Mouse (Mus musculus): ENCODE measurements around the gene 9430097D07Rik.

9430097D07Rik gene

DNA sequence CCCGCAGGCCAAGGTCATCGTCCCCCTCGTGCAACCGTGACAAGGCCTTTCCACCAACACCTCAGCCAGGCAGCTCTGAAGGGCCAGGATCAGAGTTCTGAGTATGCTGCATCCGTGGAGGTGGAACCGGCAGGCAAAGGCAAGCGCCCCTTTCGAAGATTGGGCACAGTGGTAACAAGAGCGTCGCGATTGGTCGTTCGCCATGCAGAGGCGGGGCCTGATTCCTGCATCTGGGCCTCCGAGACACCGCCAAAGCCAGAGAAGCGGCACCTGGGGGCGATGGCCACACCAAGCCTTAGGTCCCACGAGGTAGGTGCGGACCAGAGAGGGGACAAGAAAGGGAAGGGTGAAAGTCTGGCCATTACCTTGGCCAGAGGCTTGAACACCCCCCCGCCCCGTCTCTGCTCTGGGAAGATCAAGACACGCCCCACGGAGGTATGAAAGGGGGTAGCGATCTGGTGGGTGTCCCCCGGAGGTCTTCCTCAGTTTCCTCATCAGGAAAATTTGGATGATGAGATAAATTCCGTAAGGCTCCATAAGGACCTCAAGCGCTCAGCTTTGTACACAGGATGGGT, at the start of gene 9430097D07Rik:
TSS of gene 9430097D07Rik (minus strand) at position 99 of the 575 bp plus-strand sequence.
- DNase-seq (ENCODE audit: low read depth in 2 of 2, low spot score in 2 of 2): peak in 1 of 2 experiments; percentile 32

DNA sequence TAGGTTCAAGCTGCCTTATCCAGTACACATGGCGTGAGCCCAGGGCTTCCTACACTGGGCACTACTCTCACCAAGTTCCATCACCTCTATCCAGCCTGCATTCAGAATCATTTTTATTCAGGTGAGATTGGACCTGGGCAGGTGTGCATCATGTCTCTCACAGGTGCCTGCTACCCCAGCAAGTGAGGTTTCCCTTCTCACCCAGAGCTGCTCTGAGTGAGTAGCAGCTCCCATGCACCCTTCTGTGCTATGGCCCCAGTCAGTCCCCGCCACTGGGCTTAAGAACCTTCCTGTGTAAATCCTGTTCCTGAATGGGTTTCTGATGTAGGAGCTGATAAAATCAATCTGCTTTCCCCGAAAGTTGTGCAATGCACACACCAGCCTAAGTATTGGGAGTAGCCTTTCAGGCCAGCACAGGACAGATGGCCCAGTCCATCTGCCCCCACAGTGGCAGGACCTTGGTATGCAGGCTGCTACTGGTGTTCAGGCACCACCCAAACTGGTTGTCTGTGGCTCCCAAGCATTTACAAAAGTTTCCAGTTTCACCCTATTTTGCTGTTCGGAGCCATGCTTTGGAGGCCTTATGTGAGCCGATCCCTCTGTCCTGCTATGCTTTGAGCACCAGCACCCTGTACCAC, 48.7 kb upstream of the 9430097D07Rik start:
- no peak for DNase-seq (ENCODE audit: low read depth in 2 of 2, low spot score in 2 of 2)

DNA sequence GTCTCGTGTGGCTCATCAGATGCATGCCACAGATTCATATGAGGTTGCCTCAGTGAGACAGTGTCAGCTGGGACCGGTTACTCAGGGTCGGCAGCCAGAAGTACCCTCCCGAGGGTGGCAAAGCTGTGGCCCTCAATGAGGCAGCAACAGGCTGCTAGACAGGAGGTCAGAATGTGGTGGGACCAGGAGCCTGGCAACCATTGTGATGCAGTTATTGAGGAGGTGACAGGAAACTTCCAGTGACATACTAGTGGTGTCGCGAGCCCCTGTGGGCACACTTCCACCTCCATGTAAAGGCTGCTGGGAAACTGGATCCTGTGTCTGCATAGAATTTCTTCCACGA, 46.0 kb upstream of the 9430097D07Rik start, which contains the start of gene Ak1:
TSS of gene Ak1 (plus strand) at position 242 of the 343 bp plus-strand sequence.
- no peak for DNase-seq (ENCODE audit: low read depth in 2 of 2, low spot score in 2 of 2)

- DNase-seq (ENCODE audit: low read depth in 2 of 2, low spot score in 2 of 2): no peak
Measured at GRCm38 (mm10) chr2:32620682-32621516, 45.4 kb upstream of the 9430097D07Rik start.

DNA sequence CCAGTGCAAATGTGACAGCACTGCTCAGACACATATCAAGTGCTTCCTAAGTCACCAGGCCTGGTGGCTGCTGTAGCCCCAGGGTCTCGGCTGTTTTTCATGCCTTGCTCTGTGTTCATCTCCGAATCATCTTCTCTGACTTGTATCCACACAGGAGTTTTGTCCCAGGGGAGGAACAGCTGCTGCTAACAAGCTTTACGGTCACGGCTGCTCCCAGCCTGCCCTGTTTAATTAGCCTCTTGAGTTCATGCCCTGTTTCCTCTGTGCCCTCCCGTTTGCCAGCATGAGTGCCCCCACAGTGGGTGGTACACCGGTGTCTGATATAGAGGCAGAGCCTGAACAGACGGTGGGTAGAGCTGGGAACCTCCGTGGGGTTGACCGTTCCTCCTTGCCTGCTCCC, 42.6 kb upstream of the 9430097D07Rik start:
- no peak for DNase-seq (ENCODE audit: low read depth in 2 of 2, low spot score in 2 of 2)

DNA sequence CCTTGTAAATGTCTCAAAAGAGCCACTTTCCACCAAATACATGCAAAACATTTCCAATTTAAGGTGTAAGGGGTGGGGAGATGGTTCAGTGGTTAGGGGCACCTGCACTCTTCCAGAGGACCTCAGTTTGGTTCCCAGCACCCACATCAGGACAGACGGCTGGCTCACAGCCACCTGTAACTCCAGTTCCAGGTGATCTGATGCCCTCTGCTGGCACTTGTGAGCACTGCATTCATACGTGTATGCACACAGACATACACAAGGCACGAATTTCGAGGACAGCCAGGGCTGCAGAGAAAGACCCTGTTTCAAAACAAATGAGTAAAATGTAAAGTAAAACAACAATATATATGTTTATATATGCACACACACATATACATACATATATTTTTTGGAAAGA, 42.1 kb upstream of the 9430097D07Rik start:
- DNase-seq (ENCODE audit: low read depth in 2 of 2, low spot score in 2 of 2): no peak

GRCm38 (mm10) chr2:32617109-32617508, 41.6 kb upstream of the 9430097D07Rik start:
- no peak for DNase-seq (ENCODE audit: low read depth in 2 of 2, low spot score in 2 of 2)

DNA sequence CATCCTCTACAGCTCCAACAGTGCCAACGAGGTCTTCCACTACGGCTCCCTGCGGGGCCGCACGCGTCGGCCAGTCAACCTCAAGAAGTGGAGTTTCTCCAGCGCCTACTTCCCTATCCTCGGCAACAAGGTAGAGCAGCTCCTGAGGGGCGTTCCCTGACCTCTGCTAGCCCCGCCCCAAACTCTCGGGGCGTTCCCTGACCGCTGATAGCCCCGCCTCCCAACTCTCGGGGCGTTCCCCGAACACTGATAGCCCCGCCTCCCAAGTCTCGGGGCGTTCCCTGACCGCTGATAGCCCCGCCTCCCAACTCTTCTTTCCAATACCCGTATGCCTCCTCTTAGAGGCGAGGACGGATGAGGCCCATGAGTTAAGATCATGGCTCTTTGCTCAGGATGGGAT, 36.8 kb upstream of the 9430097D07Rik start:
- DNase-seq (ENCODE audit: low read depth in 2 of 2, low spot score in 2 of 2): no peak

DNA sequence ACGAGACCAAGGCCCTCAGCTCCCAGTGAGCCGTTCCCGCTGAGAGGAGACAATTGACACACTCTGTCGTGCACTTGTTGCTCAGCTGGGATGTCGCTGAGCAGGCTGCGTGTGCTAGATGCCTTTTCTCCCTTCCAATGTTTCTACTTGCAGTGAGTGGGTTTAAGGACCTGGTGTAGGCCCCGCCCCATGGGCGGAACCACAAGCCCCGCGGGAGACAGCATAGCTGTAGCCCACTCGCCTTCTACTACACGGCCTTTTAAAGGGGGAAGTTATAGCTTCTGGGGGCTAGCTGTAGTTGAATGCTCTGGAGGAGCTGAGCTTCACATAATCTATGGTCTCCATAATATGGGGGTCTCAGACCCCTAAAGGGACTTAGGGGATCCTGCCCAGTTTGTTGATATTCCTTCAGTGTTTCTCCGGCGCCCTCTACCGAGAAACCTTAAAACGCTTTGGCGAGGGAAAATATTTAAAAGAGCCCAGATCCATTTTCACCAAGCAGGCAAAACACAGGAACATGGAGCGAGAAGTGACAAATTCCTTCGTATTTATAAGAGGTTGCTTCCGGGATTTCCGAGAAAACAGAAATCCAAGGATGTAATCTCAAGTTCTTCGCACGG, 35.2 kb upstream of the 9430097D07Rik start:
- peak in 1 of 2 experiments; percentile 4 for DNase-seq (ENCODE audit: low read depth in 2 of 2, low spot score in 2 of 2)

- no peak for DNase-seq (ENCODE audit: low read depth in 2 of 2, low spot score in 2 of 2)
Measured at GRCm38 (mm10) chr2:32608778-32609435, 33.4 kb upstream of the 9430097D07Rik start.

GRCm38 (mm10) chr2:32608141-32608777, 32.8 kb upstream of the 9430097D07Rik start:
- no peak for DNase-seq (ENCODE audit: low read depth in 2 of 2, low spot score in 2 of 2)

GRCm38 (mm10) chr2:32607262-32607947, 31.9 kb upstream of the 9430097D07Rik start:
- DNase-seq (ENCODE audit: low read depth in 2 of 2, low spot score in 2 of 2): peak in 1 of 2 experiments; percentile 12

GRCm38 (mm10) chr2:32606161-32607142, 31.0 kb upstream of the 9430097D07Rik start:
- DNase-seq (ENCODE audit: low read depth in 2 of 2, low spot score in 2 of 2): peak in 1 of 2 experiments; percentile 38

- DNase-seq (ENCODE audit: low read depth in 2 of 2, low spot score in 2 of 2): no peak
Measured at GRCm38 (mm10) chr2:32604631-32605030, 29.1 kb upstream of the 9430097D07Rik start.

DNA sequence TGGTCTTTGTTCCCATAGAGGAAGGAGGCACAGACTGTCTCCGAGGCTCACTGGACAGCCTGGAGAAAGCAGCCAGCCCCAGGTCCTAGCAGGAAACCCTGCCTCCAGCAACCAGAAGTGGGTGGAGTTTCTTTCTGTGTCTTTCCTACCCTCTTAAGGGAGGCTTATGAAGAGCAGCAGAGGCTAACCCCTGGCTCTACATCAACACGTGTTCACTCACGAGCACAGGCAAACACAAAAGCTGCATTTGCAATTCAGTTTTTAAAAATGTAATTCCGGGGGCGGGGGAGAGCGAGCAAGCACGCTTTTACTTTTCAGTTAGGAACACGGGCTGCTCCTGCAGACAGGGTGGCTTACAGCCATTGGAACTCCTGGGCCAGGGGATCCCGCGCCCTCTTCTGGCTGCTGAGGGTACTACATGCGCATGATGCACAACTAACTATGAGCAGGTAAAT, 27.1 kb upstream of the 9430097D07Rik start:
- peak; percentile 85 to 91 for DNase-seq (ENCODE audit: low read depth in 2 of 2, low spot score in 2 of 2)

- peak in 1 of 2 experiments; percentile 9 for DNase-seq (ENCODE audit: low read depth in 2 of 2, low spot score in 2 of 2)
Measured at GRCm38 (mm10) chr2:32601417-32602065, 26.1 kb upstream of the 9430097D07Rik start.

DNA sequence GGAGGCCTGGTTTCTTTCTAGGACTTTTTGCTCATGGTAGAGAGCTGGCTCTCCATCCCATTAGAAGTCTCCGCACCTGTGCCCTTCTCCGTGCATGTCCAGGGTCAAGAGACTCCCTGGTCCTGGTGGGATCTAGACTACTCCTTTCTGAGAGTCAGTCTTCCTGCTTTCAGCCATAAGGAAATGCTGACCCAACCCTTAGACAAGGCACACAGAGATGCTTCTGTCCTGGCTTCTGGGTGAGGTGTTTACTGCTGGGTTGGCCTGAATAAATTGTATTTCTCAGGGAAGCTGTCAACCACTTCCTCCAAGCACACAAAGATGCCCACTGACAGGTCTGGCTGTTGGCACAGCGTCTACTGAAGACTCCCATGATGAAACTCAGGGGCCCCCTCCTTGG, 23.9 kb upstream of the 9430097D07Rik start, which contains the start of gene St6galnac6:
TSS of gene St6galnac6 (plus strand) at position 301 of the 400 bp plus-strand sequence.
- DNase-seq (ENCODE audit: low read depth in 2 of 2, low spot score in 2 of 2): no peak

DNA sequence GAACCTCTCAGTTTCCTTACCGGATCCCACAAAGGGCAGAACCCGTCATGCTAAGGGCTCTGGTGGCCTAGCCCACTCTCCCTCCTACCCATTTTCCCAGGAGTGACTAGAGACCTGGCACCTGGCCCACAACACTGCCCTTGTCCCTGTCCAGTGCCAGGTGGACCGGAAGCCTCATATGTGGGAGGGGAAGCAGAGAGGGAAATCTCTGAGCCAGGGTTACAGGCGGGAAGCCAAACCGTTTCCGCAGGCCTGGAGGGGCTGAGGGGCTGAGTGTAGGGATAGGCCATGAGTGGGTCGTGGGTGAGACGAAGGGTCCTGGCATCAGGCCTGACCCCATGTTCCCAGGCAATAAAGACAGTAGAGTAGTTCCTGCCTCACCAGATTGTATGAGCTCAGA, 23.0 kb upstream of the 9430097D07Rik start:
- no peak for DNase-seq (ENCODE audit: low read depth in 2 of 2, low spot score in 2 of 2)

All from CD8-positive naive resting alpha-beta T cell, adult 2 months (primary cell).